In genomic region chr10:7801258-7801657, GRCm38 (mm10) we compare ENCODE assay signal across 28 mouse cellular contexts. TPM values are rescaled to one million over a fixed set of nuclear protein-coding genes. Genes with fewer than 3 reads are reported as not detected.
"Had no signal": no experiment of that assay in that cellular context is flagged by ENCODE, and none has a peak within 500 bp of the region (broad histone marks: within the 10 kb centered on the region; RNA-seq: fewer than 3 reads in every experiment).

No protein-coding gene starts in this region.

- H3K4me2 ChIP-seq: embryonic facial prominence, embryonic 12.5 days; embryonic facial prominence, embryonic 13.5 days; embryonic facial prominence, embryonic 15.5 days; forebrain, embryonic 12.5 days; forebrain, embryonic 13.5 days; forebrain, embryonic 15.5 days had no signal

- H3K4me1 ChIP-seq: embryonic facial prominence, embryonic 10.5 days; embryonic facial prominence, embryonic 12.5 days; embryonic facial prominence, embryonic 13.5 days; embryonic facial prominence, embryonic 15.5 days; forebrain, embryonic 10.5 days; forebrain, embryonic 12.5 days; forebrain, embryonic 13.5 days; forebrain, embryonic 15.5 days had no signal

- H3K9ac ChIP-seq: embryonic facial prominence, embryonic 12.5 days; embryonic facial prominence, embryonic 13.5 days; embryonic facial prominence, embryonic 15.5 days; forebrain, embryonic 12.5 days; forebrain, embryonic 13.5 days; forebrain, embryonic 15.5 days; forebrain, postnatal 0 days had no signal

- DNase-seq: cerebellum, adult 8-10 months; cerebellum, adult 9-10 months; cerebellum, adult 9-11 months; cerebellum, postnatal 10 days; cerebellum, postnatal 14 days; cerebellum, postnatal 25 days; cerebellum, postnatal 36 days; embryo, embryonic 11 days; forebrain, postnatal 0 days; gastrocnemius, adult 2 months; gastrocnemius, postnatal 10 days; gastrocnemius, postnatal 14 days; gastrocnemius, postnatal 25 days; gastrocnemius, postnatal 36 days; heart, adult 11 months; heart, adult 18-20 months; heart, adult 2 months had no signal

- H3K27me3 ChIP-seq: embryonic facial prominence, embryonic 12.5 days; embryonic facial prominence, embryonic 13.5 days; embryonic facial prominence, embryonic 15.5 days; forebrain, embryonic 12.5 days; forebrain, embryonic 13.5 days; forebrain, embryonic 15.5 days had no signal

- ATAC-seq: forebrain, embryonic 13.5 days; forebrain, embryonic 14.5 days; forebrain, embryonic 15.5 days; forebrain, embryonic 16.5 days; forebrain, postnatal 0 days had no signal

- H3K9me3 ChIP-seq: embryonic facial prominence, embryonic 10.5 days; embryonic facial prominence, embryonic 12.5 days; embryonic facial prominence, embryonic 13.5 days; embryonic facial prominence, embryonic 15.5 days; forebrain, embryonic 10.5 days; forebrain, embryonic 12.5 days; forebrain, embryonic 13.5 days; forebrain, embryonic 15.5 days had no signal

- H3K4me3 ChIP-seq: embryonic facial prominence, embryonic 10.5 days; embryonic facial prominence, embryonic 12.5 days; embryonic facial prominence, embryonic 13.5 days; embryonic facial prominence, embryonic 15.5 days; erythroblast, embryonic 14.5 days; forebrain, embryonic 10.5 days; forebrain, embryonic 12.5 days; forebrain, embryonic 13.5 days; forebrain, embryonic 15.5 days; gastrocnemius, adult 2 months; heart, adult 2 months had no signal

- H3K27ac ChIP-seq: embryonic facial prominence, embryonic 10.5 days; embryonic facial prominence, embryonic 12.5 days; embryonic facial prominence, embryonic 13.5 days; embryonic facial prominence, embryonic 15.5 days; forebrain, embryonic 10.5 days; forebrain, embryonic 12.5 days; forebrain, embryonic 13.5 days; forebrain, embryonic 15.5 days; gastrocnemius, adult 2 months; heart, adult 2 months had no signal

RNA-seq across cellular contexts. Expression of gene Zc3h12d, which starts 31.0 kb away (rescaled TPM):
- total RNA-seq: gastrocnemius, postnatal 14 days had no signal
- polyA plus RNA-seq: erythroblast, embryonic 14.5 days; forebrain, embryonic 12.5 days; forebrain, embryonic 13.5 days; forebrain, embryonic 14.5 days had no signal
